Mouse (Mus musculus): Measurements from ENCODE around the gene Uggt2. TPM values are rescaled to one million over a fixed set of nuclear protein-coding genes. Genes with fewer than 3 reads are reported as not detected.

The Uggt2 gene
- polyA plus RNA-seq, 1 experiment from 2014 or later: 13.3 TPM

DNA sequence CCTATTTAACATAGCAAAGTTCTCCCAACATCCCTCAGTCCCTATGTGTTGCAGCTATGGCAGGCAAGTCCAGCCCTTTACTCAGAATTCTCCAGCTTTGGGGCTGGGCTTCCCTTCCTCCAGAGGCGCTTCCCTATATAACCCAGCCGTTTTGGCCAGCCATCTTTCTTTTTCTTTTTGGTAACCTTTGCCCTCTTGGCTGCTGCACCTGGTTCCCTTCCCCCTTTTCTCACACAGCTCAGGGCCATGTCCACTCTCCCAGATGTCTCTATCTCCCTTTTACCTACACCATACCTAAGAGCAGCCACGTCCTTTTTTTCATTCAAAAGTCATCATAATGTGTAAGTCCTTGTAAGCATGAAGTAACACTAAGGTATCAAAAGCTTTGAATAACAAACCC lies 163.0 kb downstream of the Uggt2 start:
- H3K27ac ChIP-seq (replicated peaks; ENCODE audit: low read depth, low read length): no peak overlapping the region
- no peak for ATAC-seq (ENCODE audit: low read depth)
- no peak overlapping the region for H3K4me2 ChIP-seq (ENCODE audit: low read depth, low read length)
- 58% methylated on average over 3 of the region's 3 CpGs for WGBS
- no peaks in the 10 kb centered on the region for H3K9me3 ChIP-seq (ENCODE audit: control insufficient read depth, low read length)
- no peaks in the 10 kb centered on the region for H3K27me3 ChIP-seq (replicated peaks; ENCODE audit: control insufficient read depth, insufficient read depth, low read length)
- H3K4me3 ChIP-seq (ENCODE audit: low read depth, low read length): no peak overlapping the region
- peaks cover 17% of the 10 kb centered on the region for H3K4me1 ChIP-seq (ENCODE audit: control insufficient read depth, insufficient read depth, low read length)
- no peak overlapping the region for H3K9ac ChIP-seq (ENCODE audit: low read depth, low read length)
- no peak for DNase-seq (ENCODE audit: low spot score)
- no peaks in the 10 kb centered on the region for H3K36me3 ChIP-seq (ENCODE audit: control insufficient read depth, insufficient read depth, low read length)

Other genes with a start within 250 kb of the Uggt2 start
- gene Dzip1, start 174.0 kb downstream of the Uggt2 start, polyA plus RNA-seq (2014; fragmentation: Nextera tagmentation; extraction: Ambion mirVana): 20.0 and 23.3 TPM in 2 replicates
- 48.6 and 54.2 TPM in 2 replicates for gene Dnajc3, start 161.5 kb downstream of the Uggt2 start, polyA plus RNA-seq (2014; fragmentation: Nextera tagmentation; extraction: Ambion mirVana)
- 0.10 and 0.39 TPM in 2 replicates for gene Hs6st3, start 38.9 kb upstream of the Uggt2 start, polyA plus RNA-seq (2014; fragmentation: Nextera tagmentation; extraction: Ambion mirVana)